Mouse (Mus musculus) cortical plate, adult 2 months (tissue): ENCODE data around the gene Oxct1.

Experiments used
- CTCF ChIP-seq: fragments of 200-500 bp; IDR thresholded peaks from 2 replicates; pipeline ENCODE4 v1.5.1; 2011; ENCODE audit warnings: mild to moderate bottlenecking, control low read depth, low read length; ENCODE audit not compliant: insufficient read depth; ENCODE audit errors: extremely low read depth
- POLR2A ChIP-seq: fragments of 200-500 bp; IDR thresholded peaks from 2 replicates; pipeline ENCODE4 v1.6.1; 2011; ENCODE audit warnings: mild to moderate bottlenecking, low read length, control low read depth; ENCODE audit not compliant: insufficient read depth; ENCODE audit errors: extremely low read depth

GRCm38 (mm10) chr15:4026231-4026773 lies at the start of gene Oxct1:
- peak; percentile 12; the same call in 1 of the 2 replicates for TF ChIP-seq CTCF
- peak; percentile 69; the same call in 1 of the 2 replicates for TF ChIP-seq POLR2A
